Mouse (Mus musculus) limb, embryonic 11.5 days (tissue): ENCODE data around the gene Pex11b. TPM values are rescaled to one million over a fixed set of nuclear protein-coding genes. Genes with fewer than 3 reads are reported as not detected.

Experiments
- ATAC-seq: fragments of 200-750 bp; cut with Nextera tagmentation; 2 replicates; pipeline ENCODE4 v1.8.0; 2017; ENCODE audit warnings: low read depth; ENCODE audit not compliant: insufficient number of reproducible peaks, low FRiP score, low TSS enrichment
- DNase-seq: peaks from one replicate; pipeline ENCODE4 v3.0.0-alpha.2; 2015; ENCODE audit warnings: low spot score
- H3K27ac ChIP-seq: fragments of 300-500 bp; sonication (generic); replicated peaks from 2 replicates; pipeline ENCODE4 v1.5.1; 2014; ENCODE audit warnings: low read depth, mild to moderate bottlenecking, low read length
- H3K27me3 ChIP-seq: fragments of 300-500 bp; sonication (generic); 2 replicates; pipeline ENCODE4 v1.6.1; 2014; ENCODE audit warnings: mild to moderate bottlenecking, low read length, mixed read lengths; ENCODE audit not compliant: control insufficient read depth, insufficient read depth
- H3K36me3 ChIP-seq: fragments of 300-500 bp; sonication (generic); 2 replicates; pipeline ENCODE4 v1.6.1; 2014; ENCODE audit warnings: mild to moderate bottlenecking, low read length, moderate library complexity, mixed read lengths; ENCODE audit not compliant: control insufficient read depth, insufficient read depth
- H3K4me1 ChIP-seq: fragments of 300-500 bp; sonication (generic); 2 replicates; pipeline ENCODE4 v1.6.1; 2014; ENCODE audit warnings: low read length, mixed read lengths; ENCODE audit not compliant: control insufficient read depth, insufficient read depth
- H3K4me2 ChIP-seq: fragments of 300-500 bp; sonication (generic); 2 replicates; pipeline ENCODE4 v1.6.1; 2014; ENCODE audit warnings: low read depth, mild to moderate bottlenecking, moderate library complexity; ENCODE audit not compliant: severe bottlenecking
- H3K4me3 ChIP-seq: fragments of 300-500 bp; sonication (generic); 2 replicates; pipeline ENCODE4 v1.5.1; 2014; ENCODE audit warnings: low read depth, low read length
- H3K9ac ChIP-seq: fragments of 300-500 bp; sonication (generic); 2 replicates; pipeline ENCODE4 v1.6.1; 2014; ENCODE audit warnings: mild to moderate bottlenecking, low read length
- H3K9me3 ChIP-seq: fragments of 300-500 bp; sonication (generic); 2 replicates; pipeline ENCODE4 v1.6.1; 2016; ENCODE audit warnings: low read length; ENCODE audit not compliant: control insufficient read depth
- WGBS: fragments of 180-500 bp; shearing (Covaris S2); extraction: QIAGEN DNeasy Blood & Tissue Kit; methylation state at CpG from one replicate; pipeline ENCODE4 v1.1.7; 2014; 5-methylcytosine and 5-hydroxymethylcytosine counted together
- polyA plus RNA-seq: library from polyadenylated mRNA; unstranded; fragments of >200 nt; fragmentation: Nextera tagmentation; extraction: Ambion mirVana; gene quantifications from 2 replicates; pipeline ENCODE4 v1.2.1, GENCODE M21; 2014

The Pex11b gene
- polyA plus RNA-seq, 1 experiment from 2014 or later, result 48.4 TPM

- peak overlapping the region; percentile 61 for H3K9ac ChIP-seq
- H3K27me3 ChIP-seq, result peaks cover 10% of the 10 kb centered on the region
- no peaks in the 10 kb centered on the region for H3K36me3 ChIP-seq
- H3K4me2 ChIP-seq, result peak overlapping the region; percentile 99
- DNase-seq (no peak), ATAC-seq (no peak)
- H3K27ac ChIP-seq, result no peak overlapping the region
- peak overlapping the region; percentile 49 for H3K4me3 ChIP-seq
- H3K9me3 ChIP-seq, result no peaks in the 10 kb centered on the region
- 2% methylated on average over 11 of the region's 12 CpGs for WGBS
- H3K4me1 ChIP-seq, result peaks cover 18% of the 10 kb centered on the region; the same call in 1 of the 2 replicates
These were observed 38.3 kb upstream of the Pex11b start for GRCm38 (mm10) chr3:96596855-96597254.

DNA sequence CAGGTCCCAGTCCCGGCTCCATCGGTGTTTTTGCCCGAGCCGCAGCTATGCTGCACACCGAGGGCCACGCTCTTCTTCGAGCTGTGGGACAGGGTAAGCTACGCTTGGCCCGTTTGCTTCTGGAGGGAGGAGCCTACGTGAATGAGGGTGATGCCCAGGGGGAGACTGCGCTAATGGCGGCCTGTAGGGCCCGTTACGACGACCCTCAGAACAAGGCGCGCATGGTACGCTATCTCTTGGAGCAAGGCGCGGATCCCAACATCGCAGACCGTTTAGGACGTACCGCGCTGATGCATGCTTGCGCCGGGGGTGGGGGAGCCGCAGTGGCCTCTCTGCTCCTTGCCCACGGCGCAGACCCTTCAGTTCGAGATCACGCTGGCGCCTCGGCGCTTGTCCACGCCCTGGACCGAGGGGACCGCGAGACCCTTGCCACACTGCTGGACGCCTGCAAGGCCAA, 37.7 kb upstream of the Pex11b start:
- Histone ChIP-seq H3K27me3 (peaks cover 10% of the 10 kb centered on the region), H3K9ac (peak overlapping the region; percentile 61), H3K4me3 (peak overlapping the region; percentile 49), H3K27ac (no peak overlapping the region), H3K4me1 (peaks cover 21% of the 10 kb centered on the region; the same call in 1 of the 2 replicates), H3K4me2 (peak overlapping the region; percentile 99), H3K9me3 (no peaks in the 10 kb centered on the region), H3K36me3 (no peaks in the 10 kb centered on the region)
- under 1% methylated on average over 40 of the region's 40 CpGs for WGBS
- DNase-seq (peak; percentile 65), ATAC-seq (no peak)

GRCm38 (mm10) chr3:96598156-96599068, 36.8 kb upstream of the Pex11b start:
- Histone ChIP-seq H3K9me3 (no peaks in the 10 kb centered on the region), H3K9ac (peak overlapping the region; percentile 61), H3K27ac (peak overlapping the region; percentile 62; the same call in 1 of the 2 replicates), H3K36me3 (no peaks in the 10 kb centered on the region), H3K4me3 (peak overlapping the region; percentile 49), H3K4me2 (peak overlapping the region; percentile 99), H3K4me1 (peaks cover 26% of the 10 kb centered on the region; the same call in 1 of the 2 replicates), H3K27me3 (peaks cover 10% of the 10 kb centered on the region)
- 1% methylated on average over 54 of the region's 54 CpGs for WGBS
- peak; percentile 84 for DNase-seq
- ATAC-seq, result no peak

GRCm38 (mm10) chr3:96599069-96599393, 36.1 kb upstream of the Pex11b start:
- Histone ChIP-seq H3K4me3 (peak overlapping the region; percentile 49), H3K27me3 (peaks cover 10% of the 10 kb centered on the region), H3K9ac (peak overlapping the region; percentile 61; the same call in 1 of the 2 replicates), H3K4me1 (peaks cover 26% of the 10 kb centered on the region; the same call in 1 of the 2 replicates), H3K4me2 (peak overlapping the region; percentile 99), H3K36me3 (no peaks in the 10 kb centered on the region), H3K9me3 (no peaks in the 10 kb centered on the region), H3K27ac (no peak overlapping the region)
- no peak for ATAC-seq
- no peak for DNase-seq
- 47% methylated on average over 8 of the region's 8 CpGs for WGBS

DNA sequence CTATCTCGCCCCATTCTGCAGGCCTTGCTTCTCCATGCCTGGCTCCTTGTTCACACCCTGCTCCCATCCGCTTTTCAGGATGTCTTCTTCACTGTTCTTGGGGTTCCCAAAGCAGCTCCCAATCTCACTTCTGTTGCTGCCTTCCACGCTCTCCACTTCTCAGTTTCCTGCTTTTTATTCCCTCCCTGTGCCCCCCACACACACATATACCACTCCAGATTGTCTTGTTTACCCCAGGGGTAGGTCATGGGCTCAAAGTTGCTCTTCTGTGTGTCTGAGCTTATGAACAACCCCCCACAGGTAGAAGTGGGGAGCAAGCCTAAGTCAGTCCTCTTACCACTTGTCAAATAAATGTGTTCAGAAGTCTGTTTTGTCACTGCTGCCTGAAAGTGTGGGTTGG, 35.8 kb upstream of the Pex11b start:
- H3K4me1 ChIP-seq, result peaks cover 26% of the 10 kb centered on the region; the same call in 1 of the 2 replicates
- DNase-seq (no peak), ATAC-seq (no peak)
- H3K36me3 ChIP-seq, result no peaks in the 10 kb centered on the region
- peaks cover 10% of the 10 kb centered on the region for H3K27me3 ChIP-seq
- WGBS, result 57% methylated on average over 3 of the region's 3 CpGs
- no peak overlapping the region for H3K4me3 ChIP-seq
- H3K9me3 ChIP-seq, result no peaks in the 10 kb centered on the region
- H3K27ac ChIP-seq, result no peak overlapping the region
- H3K4me2 ChIP-seq, result no peak overlapping the region
- no peak overlapping the region for H3K9ac ChIP-seq

GRCm38 (mm10) chr3:96600639-96601250, 34.4 kb upstream of the Pex11b start, which contains the start of gene Lix1l:
Gene Lix1l, plus strand, starts transcription at chr3:96601149.
- H3K27ac ChIP-seq, result peak within 1 kb of the TSS; percentile 68
- 2% methylated on average over 26 of the region's 27 CpGs for WGBS
- peak within 1 kb of the TSS; percentile 73 for H3K4me2 ChIP-seq
- peaks cover 5% of the 10 kb centered on the region for H3K27me3 ChIP-seq
- DNase-seq (peak; percentile 95), ATAC-seq (peak; percentile 90)
- H3K4me1 ChIP-seq, result peaks cover 26% of the 10 kb centered on the region; the same call in 1 of the 2 replicates
- H3K9ac ChIP-seq, result peak within 1 kb of the TSS; percentile 83
- H3K9me3 ChIP-seq, result no peaks in the 10 kb centered on the region
- H3K36me3 ChIP-seq, result no peaks in the 10 kb centered on the region
- H3K4me3 ChIP-seq, result peak within 1 kb of the TSS; percentile 75

DNA sequence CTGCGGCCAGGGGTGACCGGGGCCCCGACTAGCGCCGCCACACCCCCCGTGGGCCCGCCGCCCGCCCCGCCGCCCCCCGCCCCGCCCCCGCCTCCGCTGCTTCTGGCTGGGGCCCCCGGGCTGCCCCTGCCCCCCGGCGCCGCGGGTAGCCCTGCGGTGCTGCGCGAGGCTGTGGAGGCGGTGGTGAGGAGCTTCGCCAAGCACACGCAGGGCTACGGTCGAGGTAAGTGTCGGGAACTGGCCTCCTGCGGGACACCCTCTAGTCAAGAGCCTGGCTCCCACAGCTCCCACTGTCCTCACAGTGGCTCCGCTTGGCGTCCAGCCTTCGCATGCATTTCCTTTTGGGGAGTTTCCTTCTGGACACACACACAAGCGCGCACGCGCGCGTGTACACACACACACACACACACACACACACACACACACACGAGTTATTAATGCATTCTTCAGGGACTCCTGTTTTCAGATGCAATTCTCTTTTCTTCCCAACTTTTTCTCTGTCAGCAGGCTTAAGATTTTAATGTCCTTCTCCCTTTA, 33.9 kb upstream of the Pex11b start:
- Histone ChIP-seq H3K27ac (peak overlapping the region; percentile 68), H3K9ac (peak overlapping the region; percentile 83), H3K4me1 (peaks cover 23% of the 10 kb centered on the region; the same call in 1 of the 2 replicates), H3K4me3 (peak overlapping the region; percentile 75), H3K9me3 (no peaks in the 10 kb centered on the region), H3K36me3 (no peaks in the 10 kb centered on the region), H3K27me3 (peaks cover 3% of the 10 kb centered on the region; the same call in 1 of the 2 replicates), H3K4me2 (peak overlapping the region; percentile 73)
- DNase-seq, result peak; percentile 71
- ATAC-seq, result peak; percentile 61
- WGBS, result under 1% methylated on average over 25 of the region's 40 CpGs
